Mouse (Mus musculus) heart, embryonic 15.5 days (tissue): ENCODE measurements around the gene R3hdm4. TPM values are rescaled to one million over a fixed set of nuclear protein-coding genes. Genes with fewer than 3 reads are reported as not detected.
"Not testable (repeated sequence)": the region's sequence is repeated elsewhere in the genome, so short reads cannot be mapped to it uniquely, and the experiment has no call there.

ENCODE experiments used
- ATAC-seq: fragments of 200-750 bp; cut with Nextera tagmentation; replicated peaks from 2 replicates; pipeline ENCODE4 v1.8.0; 2017; ENCODE audit warnings: low read depth, moderate TSS enrichment; ENCODE audit not compliant: insufficient number of reproducible peaks, insufficient read depth, low FRiP score
- H3K27ac ChIP-seq: fragments of 300-500 bp; sonication (generic); 2 replicates; pipeline ENCODE4 v1.5.1; 2015; ENCODE audit warnings: mild to moderate bottlenecking, inconsistent platforms
- H3K27me3 ChIP-seq: fragments of 300-500 bp; sonication (generic); 2 replicates; pipeline ENCODE4 v1.6.1; 2015; ENCODE audit warnings: inconsistent platforms
- H3K36me3 ChIP-seq: fragments of 300-500 bp; sonication (generic); 2 replicates; pipeline ENCODE4 v1.6.1; 2015; ENCODE audit warnings: mild to moderate bottlenecking, inconsistent platforms
- H3K4me1 ChIP-seq: fragments of 300-500 bp; sonication (generic); replicated peaks from 2 replicates; pipeline ENCODE4 v1.6.1; 2015; ENCODE audit warnings: inconsistent platforms
- H3K4me2 ChIP-seq: fragments of 300-500 bp; sonication (generic); 2 replicates; pipeline ENCODE4 v1.6.1; 2015; ENCODE audit warnings: inconsistent platforms, mild to moderate bottlenecking, moderate library complexity
- H3K4me3 ChIP-seq: fragments of 300-500 bp; sonication (generic); 2 replicates; pipeline ENCODE4 v1.5.1; 2015; ENCODE audit warnings: mild to moderate bottlenecking, inconsistent platforms
- H3K9ac ChIP-seq: fragments of 300-500 bp; sonication (generic); 2 replicates; pipeline ENCODE4 v1.6.1; 2015; ENCODE audit warnings: mild to moderate bottlenecking, inconsistent platforms
- H3K9me3 ChIP-seq: fragments of 300-500 bp; sonication (generic); replicated peaks from 2 replicates; pipeline ENCODE4 v1.6.1; 2016; ENCODE audit warnings: inconsistent platforms
- WGBS: fragments of 180-500 bp; shearing (Covaris S2); methylation state at CpG from one replicate; pipeline ENCODE4 v1.1.7; 2015; ENCODE audit warnings: mixed read lengths; 5-methylcytosine and 5-hydroxymethylcytosine counted together
- polyA plus RNA-seq: library from polyadenylated mRNA; unstranded; fragments of >200 nt; fragmentation: Nextera tagmentation; extraction: Ambion mirVana; gene quantifications from 2 replicates; pipeline ENCODE4 v1.2.1, GENCODE M21; 2015

Gene R3hdm4
- polyA plus RNA-seq = 95.2 and 118 TPM in 2 replicates

- H3K9ac ChIP-seq = peak within 1 kb of the TSS; percentile 23; the same call in 1 of the 2 replicates
- H3K4me1 ChIP-seq = peaks cover 55% of the 10 kb centered on the region
Observed at GRCm38 (mm10) chr10:79920958-79921535, at the start of gene R3hdm4. Gene R3hdm4 (minus strand): TSS chr10:79921208.

GRCm38 (mm10) chr10:79970415-79971182, 49.6 kb upstream of the R3hdm4 start, which contains the start of gene Grin3b:
Gene Grin3b (plus strand): TSS chr10:79970715.
- Histone ChIP-seq H3K36me3 (peaks cover 34% of the 10 kb centered on the region), H3K9ac (peak within 1 kb of the TSS; percentile 37), H3K4me1 (peaks cover 14% of the 10 kb centered on the region), H3K4me2 (peak within 1 kb of the TSS; percentile 75), H3K4me3 (peak within 1 kb of the TSS; percentile 44), H3K27ac (no peak within 1 kb of the TSS), H3K9me3 (no peaks in the 10 kb centered on the region), H3K27me3 (peaks cover 47% of the 10 kb centered on the region)
- 7% methylated on average over 47 of the region's 47 CpGs for WGBS
- ATAC-seq = no peak

More at GRCm38 (mm10) chr10:79920958-79921535, at the start of gene R3hdm4:
- no peaks in the 10 kb centered on the region for H3K36me3 ChIP-seq
- no peak for ATAC-seq
- H3K27ac ChIP-seq = no peak within 1 kb of the TSS
- H3K27me3 ChIP-seq = peaks cover 65% of the 10 kb centered on the region
- no peaks in the 10 kb centered on the region for H3K9me3 ChIP-seq
- H3K4me2 ChIP-seq = peak within 1 kb of the TSS; percentile 63
- WGBS = 5% methylated on average over 41 of the region's 41 CpGs
- H3K4me3 ChIP-seq = peak within 1 kb of the TSS; percentile 38

- H3K27me3 ChIP-seq = peaks cover 47% of the 10 kb centered on the region
- H3K36me3 ChIP-seq = peaks cover 41% of the 10 kb centered on the region
- H3K9ac ChIP-seq = no peak overlapping the region
- H3K4me2 ChIP-seq = no peak overlapping the region
- no peaks in the 10 kb centered on the region for H3K9me3 ChIP-seq
- WGBS = 21% methylated on average over 3 of the region's 3 CpGs
- no peak overlapping the region for H3K27ac ChIP-seq
- ATAC-seq = no peak
- H3K4me3 ChIP-seq = no peak overlapping the region
- H3K4me1 ChIP-seq = peaks cover 14% of the 10 kb centered on the region
Observed at GRCm38 (mm10) chr10:79969124-79969568, 48.1 kb upstream of the R3hdm4 start.

DNA sequence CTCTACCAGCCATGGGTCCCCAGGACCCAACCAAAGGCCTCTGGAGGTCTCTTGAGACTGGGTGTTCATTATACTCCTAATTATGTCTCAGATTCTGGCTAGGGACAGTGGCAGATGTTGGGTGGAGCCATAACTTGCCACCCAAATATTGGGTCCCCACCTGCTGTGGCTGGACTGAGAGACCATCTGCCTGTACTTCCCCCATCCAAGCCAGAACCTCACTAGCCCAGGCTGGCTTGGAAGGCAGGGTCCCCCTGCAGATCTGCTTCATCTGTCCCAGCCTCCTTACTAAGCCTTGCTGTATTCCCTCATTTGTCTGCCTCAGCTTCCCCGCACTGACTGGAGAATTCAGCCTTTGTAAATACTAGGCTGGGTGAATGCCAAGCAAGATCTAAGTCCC, 47.2 kb upstream of the R3hdm4 start:
- H3K27me3 ChIP-seq = peaks cover 41% of the 10 kb centered on the region
- peaks cover 14% of the 10 kb centered on the region for H3K4me1 ChIP-seq
- no peaks in the 10 kb centered on the region for H3K9me3 ChIP-seq
- 83% methylated on average over 1 of the region's 1 CpGs for WGBS
- no peak overlapping the region for H3K4me2 ChIP-seq
- no peak for ATAC-seq
- H3K27ac ChIP-seq = no peak overlapping the region
- H3K36me3 ChIP-seq = peaks cover 47% of the 10 kb centered on the region
- H3K9ac ChIP-seq = no peak overlapping the region
- H3K4me3 ChIP-seq = no peak overlapping the region

GRCm38 (mm10) chr10:79966886-79967400, 45.9 kb upstream of the R3hdm4 start:
- Histone ChIP-seq H3K27ac (no peak overlapping the region), H3K4me3 (no peak overlapping the region), H3K9ac (no peak overlapping the region), H3K9me3 (no peaks in the 10 kb centered on the region), H3K36me3 (peaks cover 57% of the 10 kb centered on the region), H3K4me2 (no peak overlapping the region), H3K4me1 (peaks cover 9% of the 10 kb centered on the region), H3K27me3 (peaks cover 29% of the 10 kb centered on the region)
- no peak for ATAC-seq
- 86% methylated on average over 5 of the region's 5 CpGs for WGBS

DNA sequence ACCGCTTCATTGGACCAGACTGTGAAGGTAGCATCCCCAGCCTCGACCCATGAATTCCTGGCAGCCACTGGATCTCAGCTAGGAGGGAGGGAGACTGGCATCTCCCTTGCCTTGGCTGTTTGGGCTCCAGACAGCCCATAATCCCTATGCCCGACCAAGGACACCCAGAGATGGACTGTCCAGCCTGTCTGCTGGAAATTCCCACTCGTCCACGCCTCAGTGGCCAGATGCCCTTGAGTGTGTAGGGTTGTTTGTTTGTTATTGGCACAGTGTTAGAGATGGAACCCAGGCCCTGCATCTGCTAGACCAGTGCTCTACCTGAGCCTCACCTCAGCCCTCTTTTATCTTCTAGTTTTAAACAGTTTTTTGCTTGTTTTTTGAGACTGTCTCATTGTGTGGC, 44.3 kb upstream of the R3hdm4 start:
- WGBS = 82% methylated on average over 5 of the region's 5 CpGs
- Histone ChIP-seq H3K9ac (no peak overlapping the region), H3K27me3 (peaks cover 13% of the 10 kb centered on the region), H3K4me2 (no peak overlapping the region), H3K4me1 (peaks cover 9% of the 10 kb centered on the region), H3K27ac (no peak overlapping the region), H3K4me3 (no peak overlapping the region), H3K36me3 (peaks cover 57% of the 10 kb centered on the region), H3K9me3 (no peaks in the 10 kb centered on the region)
- ATAC-seq = no peak

GRCm38 (mm10) chr10:79964727-79965126, 43.7 kb upstream of the R3hdm4 start:
- Histone ChIP-seq H3K9ac (no peak overlapping the region), H3K27ac (no peak overlapping the region), H3K27me3 (peaks cover 9% of the 10 kb centered on the region; the same call in 1 of the 2 replicates), H3K4me1 (peaks cover 10% of the 10 kb centered on the region), H3K4me2 (no peak overlapping the region), H3K36me3 (peaks cover 57% of the 10 kb centered on the region), H3K9me3 (no peaks in the 10 kb centered on the region), H3K4me3 (no peak overlapping the region)
- ATAC-seq = no peak
- WGBS = 96% methylated on average over 7 of the region's 7 CpGs

GRCm38 (mm10) chr10:79960671-79961294, 39.8 kb upstream of the R3hdm4 start:
- H3K4me3 ChIP-seq = peak overlapping the region; percentile 93
- no peaks in the 10 kb centered on the region for H3K9me3 ChIP-seq
- WGBS = 11% methylated on average over 10 of the region's 10 CpGs
- H3K27ac ChIP-seq = peak overlapping the region; percentile 72; the same call in 1 of the 2 replicates
- H3K36me3 ChIP-seq = peaks cover 31% of the 10 kb centered on the region
- no peak for ATAC-seq
- peaks cover 16% of the 10 kb centered on the region for H3K4me1 ChIP-seq
- peak overlapping the region; percentile 85 for H3K9ac ChIP-seq
- peak overlapping the region; percentile 78 for H3K4me2 ChIP-seq
- no peaks in the 10 kb centered on the region for H3K27me3 ChIP-seq

DNA sequence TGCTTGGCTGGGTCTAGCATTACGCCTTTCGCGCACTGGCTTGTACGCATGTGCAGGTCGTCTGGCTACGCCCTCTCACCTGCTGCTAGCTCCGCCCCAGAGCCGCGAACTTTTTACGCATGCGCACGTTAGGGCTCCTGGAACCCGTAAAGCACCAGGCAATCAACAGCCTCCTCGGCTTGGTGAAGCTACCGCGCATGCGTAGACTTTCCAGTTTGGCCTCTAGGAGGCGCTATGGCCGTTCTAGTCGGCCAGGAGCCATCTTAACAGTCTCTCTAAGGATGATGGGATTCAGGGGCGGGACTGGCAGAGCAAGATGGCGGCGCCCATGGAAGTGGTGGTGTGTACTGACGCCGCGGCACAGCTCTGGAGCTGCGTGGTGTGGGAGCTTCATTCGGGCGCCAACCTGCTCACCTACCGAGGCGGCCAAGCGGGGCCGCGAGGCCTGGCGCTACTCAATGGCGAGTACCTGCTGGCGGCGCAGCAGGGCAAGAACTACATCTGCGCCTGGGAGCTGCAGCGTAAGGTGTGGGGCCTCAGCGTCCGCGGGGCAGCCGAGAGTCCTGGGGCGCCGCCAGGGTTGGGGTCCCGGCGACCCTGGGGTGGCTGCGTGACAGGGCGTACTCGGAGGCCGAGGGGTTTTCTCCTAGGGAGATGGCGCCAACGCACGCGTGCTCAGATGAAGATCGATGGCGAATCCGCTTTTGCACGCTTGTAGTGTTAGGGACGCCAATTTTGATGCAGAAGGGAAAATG, 39.0 kb upstream of the R3hdm4 start, which contains the start of gene Wdr18:
Gene Wdr18, plus strand, starts transcription at position 306 of the 755 bp plus-strand sequence.
- Histone ChIP-seq H3K27ac (peak within 1 kb of the TSS; percentile 72), H3K9me3 (no peaks in the 10 kb centered on the region), H3K4me3 (peak within 1 kb of the TSS; percentile 93), H3K27me3 (no peaks in the 10 kb centered on the region), H3K9ac (peak within 1 kb of the TSS; percentile 85), H3K4me1 (peaks cover 16% of the 10 kb centered on the region), H3K4me2 (peak within 1 kb of the TSS; percentile 78), H3K36me3 (peaks cover 24% of the 10 kb centered on the region)
- peak; percentile 95 for ATAC-seq
- WGBS = under 1% methylated on average over 61 of the region's 61 CpGs

- peak overlapping the region; percentile 78 for H3K4me2 ChIP-seq
Observed at GRCm38 (mm10) chr10:79959412-79959811, 38.4 kb upstream of the R3hdm4 start.

More at GRCm38 (mm10) chr10:79959412-79959811, 38.4 kb upstream of the R3hdm4 start:
- H3K36me3 ChIP-seq = peaks cover 19% of the 10 kb centered on the region
- not testable (repeated sequence) for ATAC-seq, H3K27ac ChIP-seq, H3K27me3 ChIP-seq, H3K9ac ChIP-seq, H3K9me3 ChIP-seq
- peak overlapping the region; percentile 93 for H3K4me3 ChIP-seq
- WGBS = 45% methylated on average over 7 of the region's 10 CpGs
- peaks cover 16% of the 10 kb centered on the region for H3K4me1 ChIP-seq
